Mouse (Mus musculus): ENCODE results near the gene Npm3. TPM values are rescaled to one million over a fixed set of nuclear protein-coding genes. Genes with fewer than 3 reads are reported as not detected.

Gene Npm3
- total and polyA plus RNA-seq, 2 experiments from 2014 or later, result 5.6 to 35.7 TPM

GRCm38 (mm10) chr19:45730042-45730441, 19.3 kb downstream of the Npm3 start:
- Histone ChIP-seq H3K27ac (no peak overlapping the region), H3K36me3 (ENCODE audit: insufficient read depth, low read length) (no peaks in the 10 kb centered on the region), H3K9ac (replicated peaks; ENCODE audit: low read length) (no peak overlapping the region), H3K4me1 (ENCODE audit: insufficient read depth, low read length) (no peaks in the 10 kb centered on the region), H3K4me3 (ENCODE audit: low read length) (no peak overlapping the region), H3K4me2 (ENCODE audit: low read depth, low read length) (no peak overlapping the region), H3K27me3 (ENCODE audit: insufficient read depth, low read length) (peaks cover 35% of the 10 kb centered on the region), H3K9me3 (ENCODE audit: low read length) (no peaks in the 10 kb centered on the region)
- no peak for TF ChIP-seq CTCF (IDR thresholded peaks at IDR 0.05; ENCODE audit: low read depth)
- WGBS, result 60% methylated on average over 8 of the region's 8 CpGs
- DNase-seq (ENCODE audit: low spot score), result no peak
- ATAC-seq, result no peak

- Histone ChIP-seq H3K4me2 (ENCODE audit: low read depth, low read length) (no peak overlapping the region), H3K27ac (no peak overlapping the region), H3K9ac (replicated peaks; ENCODE audit: low read length) (no peak overlapping the region), H3K36me3 (ENCODE audit: insufficient read depth, low read length) (no peaks in the 10 kb centered on the region), H3K4me1 (ENCODE audit: insufficient read depth, low read length) (no peaks in the 10 kb centered on the region), H3K9me3 (ENCODE audit: low read length) (no peaks in the 10 kb centered on the region), H3K27me3 (ENCODE audit: insufficient read depth, low read length) (peaks cover 17% of the 10 kb centered on the region), H3K4me3 (ENCODE audit: low read length) (no peak overlapping the region)
- DNase-seq (ENCODE audit: low spot score) (no peak), ATAC-seq (no peak)
- TF ChIP-seq CTCF (IDR thresholded peaks at IDR 0.05; ENCODE audit: low read depth), result no peak
- WGBS, result 74% methylated on average over 10 of the region's 10 CpGs
These were observed 22.2 kb downstream of the Npm3 start for GRCm38 (mm10) chr19:45727231-45727630.

- WGBS, result 36% methylated on average over 14 of the region's 14 CpGs
- no peaks in the 10 kb centered on the region for H3K9me3 ChIP-seq (ENCODE audit: low read length)
- no peak overlapping the region for H3K27ac ChIP-seq
- DNase-seq (ENCODE audit: low spot score), result no peak
- no peaks in the 10 kb centered on the region for H3K4me1 ChIP-seq (ENCODE audit: insufficient read depth, low read length)
- H3K27me3 ChIP-seq (ENCODE audit: insufficient read depth, low read length), result peaks cover 17% of the 10 kb centered on the region
- TF ChIP-seq CTCF (IDR thresholded peaks at IDR 0.05; ENCODE audit: low read depth), result no peak
- H3K4me3 ChIP-seq (ENCODE audit: low read length), result no peak overlapping the region
- H3K36me3 ChIP-seq (ENCODE audit: insufficient read depth, low read length), result no peaks in the 10 kb centered on the region
- no peak overlapping the region for H3K9ac ChIP-seq (replicated peaks; ENCODE audit: low read length)
- no peak overlapping the region for H3K4me2 ChIP-seq (ENCODE audit: low read depth, low read length)
- ATAC-seq, result no peak
These were observed 23.6 kb downstream of the Npm3 start for GRCm38 (mm10) chr19:45725677-45726277.

- no peak overlapping the region for H3K4me2 ChIP-seq (ENCODE audit: low read depth, low read length)
- no peak for DNase-seq (ENCODE audit: low spot score)
- H3K36me3 ChIP-seq (ENCODE audit: insufficient read depth, low read length), result no peaks in the 10 kb centered on the region
- peaks cover 9% of the 10 kb centered on the region for H3K27me3 ChIP-seq (ENCODE audit: insufficient read depth, low read length)
- peak; percentile 21; the same call in 1 of the 2 replicates for TF ChIP-seq CTCF (IDR thresholded peaks at IDR 0.05; ENCODE audit: low read depth)
- no peaks in the 10 kb centered on the region for H3K9me3 ChIP-seq (ENCODE audit: low read length)
- no peaks in the 10 kb centered on the region for H3K4me1 ChIP-seq (ENCODE audit: insufficient read depth, low read length)
- H3K9ac ChIP-seq (replicated peaks; ENCODE audit: low read length), result no peak overlapping the region
- no peak overlapping the region for H3K4me3 ChIP-seq (ENCODE audit: low read length)
- no peak overlapping the region for H3K27ac ChIP-seq
- WGBS, result 73% methylated on average over 5 of the region's 5 CpGs
- ATAC-seq, result no peak
These were observed 27.2 kb downstream of the Npm3 start for GRCm38 (mm10) chr19:45722188-45722587.

- Histone ChIP-seq H3K4me1 (ENCODE audit: insufficient read depth, low read length) (no peaks in the 10 kb centered on the region), H3K27me3 (ENCODE audit: insufficient read depth, low read length) (peaks cover 5% of the 10 kb centered on the region), H3K4me3 (ENCODE audit: low read length) (no peak overlapping the region), H3K27ac (peak overlapping the region; percentile 73; the same call in 1 of the 2 replicates), H3K36me3 (ENCODE audit: insufficient read depth, low read length) (no peaks in the 10 kb centered on the region), H3K9me3 (ENCODE audit: low read length) (no peaks in the 10 kb centered on the region), H3K9ac (replicated peaks; ENCODE audit: low read length) (no peak overlapping the region), H3K4me2 (ENCODE audit: low read depth, low read length) (peak overlapping the region; percentile 54)
- WGBS, result 34% methylated on average over 3 of the region's 3 CpGs
- no peak for TF ChIP-seq CTCF (IDR thresholded peaks at IDR 0.05; ENCODE audit: low read depth)
- DNase-seq (ENCODE audit: low spot score) (no peak), ATAC-seq (no peak)
These were observed 31.1 kb downstream of the Npm3 start for GRCm38 (mm10) chr19:45718286-45718685.

GRCm38 (mm10) chr19:45717493-45718220, 31.7 kb downstream of the Npm3 start:
- H3K4me1 ChIP-seq (ENCODE audit: insufficient read depth, low read length), result no peaks in the 10 kb centered on the region
- peak overlapping the region; percentile 73 for H3K27ac ChIP-seq
- ATAC-seq (peak; percentile 86), DNase-seq (ENCODE audit: low spot score) (peak; percentile 82)
- peak overlapping the region; percentile 31; the same call in 1 of the 2 replicates for H3K9ac ChIP-seq (replicated peaks; ENCODE audit: low read length)
- H3K9me3 ChIP-seq (ENCODE audit: low read length), result no peaks in the 10 kb centered on the region
- H3K4me2 ChIP-seq (ENCODE audit: low read depth, low read length), result peak overlapping the region; percentile 54
- TF ChIP-seq CTCF (IDR thresholded peaks at IDR 0.05; ENCODE audit: low read depth), result peak; percentile 72
- H3K4me3 ChIP-seq (ENCODE audit: low read length), result peak overlapping the region; percentile 16
- no peaks in the 10 kb centered on the region for H3K36me3 ChIP-seq (ENCODE audit: insufficient read depth, low read length)
- H3K27me3 ChIP-seq (ENCODE audit: insufficient read depth, low read length), result peaks cover 5% of the 10 kb centered on the region
- 4% methylated on average over 15 of the region's 16 CpGs for WGBS

- no peak overlapping the region for H3K4me2 ChIP-seq (ENCODE audit: low read depth, low read length)
- H3K36me3 ChIP-seq (ENCODE audit: insufficient read depth, low read length), result no peaks in the 10 kb centered on the region
- H3K27ac ChIP-seq, result no peak overlapping the region
- ATAC-seq (no peak), DNase-seq (ENCODE audit: low spot score) (no peak)
- no peaks in the 10 kb centered on the region for H3K27me3 ChIP-seq (ENCODE audit: insufficient read depth, low read length)
- no peak for TF ChIP-seq CTCF (IDR thresholded peaks at IDR 0.05; ENCODE audit: low read depth)
- no peaks in the 10 kb centered on the region for H3K4me1 ChIP-seq (ENCODE audit: insufficient read depth, low read length)
- WGBS, result 67% methylated on average over 3 of the region's 3 CpGs
- H3K4me3 ChIP-seq (ENCODE audit: low read length), result no peak overlapping the region
- H3K9ac ChIP-seq (replicated peaks; ENCODE audit: low read length), result no peak overlapping the region
- H3K9me3 ChIP-seq (ENCODE audit: low read length), result no peaks in the 10 kb centered on the region
These were observed 40.7 kb downstream of the Npm3 start for GRCm38 (mm10) chr19:45708704-45709103.

Other genes starting within 250 kb of the Npm3 start
- 17.0 and 17.3 TPM in 2 replicates for gene Poll, start 189.1 kb downstream of the Npm3 start, total RNA-seq (2014; rRNA removed)
- gene Poll, start 189.1 kb downstream of the Npm3 start, polyA plus RNA-seq (2015; fragmentation: Nextera tagmentation; extraction: Ambion mirVana), result 11.0 and 11.1 TPM in 2 replicates
- 20.9 and 23.0 TPM in 2 replicates for gene Gm17018, start 189.0 kb downstream of the Npm3 start, total RNA-seq (2014; rRNA removed)
- 86.4 and 90.7 TPM in 2 replicates for gene Gm17018, start 189.0 kb downstream of the Npm3 start, polyA plus RNA-seq (2015; fragmentation: Nextera tagmentation; extraction: Ambion mirVana)
- 65.3 and 77.0 TPM in 2 replicates for gene Fbxw4, start 89.3 kb downstream of the Npm3 start, total RNA-seq (2014; rRNA removed)
- gene Fbxw4, start 89.3 kb downstream of the Npm3 start, polyA plus RNA-seq (2015; fragmentation: Nextera tagmentation; extraction: Ambion mirVana), result 5.3 and 5.4 TPM in 2 replicates
- gene Fgf8, start 6.7 kb downstream of the Npm3 start, total RNA-seq (2014; rRNA removed), result 1.8 and 2.6 TPM in 2 replicates
- gene Fgf8, start 6.7 kb downstream of the Npm3 start, polyA plus RNA-seq (2015; fragmentation: Nextera tagmentation; extraction: Ambion mirVana), result 1.1 and 1.3 TPM in 2 replicates
- gene Mgea5, start 34.2 kb upstream of the Npm3 start, total RNA-seq (2014; rRNA removed), result 135 and 154 TPM in 2 replicates
- 74.2 and 78.0 TPM in 2 replicates for gene Mgea5, start 34.2 kb upstream of the Npm3 start, polyA plus RNA-seq (2015; fragmentation: Nextera tagmentation; extraction: Ambion mirVana)
- 17.8 and 30.3 TPM in 2 replicates for gene Kcnip2, start 66.5 kb upstream of the Npm3 start, total RNA-seq (2014; rRNA removed)
- gene Kcnip2, start 66.5 kb upstream of the Npm3 start, polyA plus RNA-seq (2015; fragmentation: Nextera tagmentation; extraction: Ambion mirVana), result 16.5 and 17.8 TPM in 2 replicates
- 17.5 and 19.1 TPM in 2 replicates for gene Armh3, start 248.9 kb upstream of the Npm3 start, total RNA-seq (2014; rRNA removed)
- gene Armh3, start 248.9 kb upstream of the Npm3 start, polyA plus RNA-seq (2015; fragmentation: Nextera tagmentation; extraction: Ambion mirVana), result 15.0 and 16.5 TPM in 2 replicates

Measured in hindbrain, postnatal 0 days (tissue).